Mouse (Mus musculus) heart, postnatal 0 days (tissue): ENCODE data around the gene Mmp15.

ENCODE experiments used
- CTCF ChIP-seq: IDR thresholded peaks from 2 replicates; pipeline ENCODE4 v1.5.1; 2016; ENCODE audit warnings: antibody characterized with exemption, control low read depth, low read depth
- EP300 ChIP-seq: IDR thresholded peaks from 2 replicates; pipeline ENCODE4 v1.6.1; 2016; ENCODE audit warnings: antibody characterized with exemption, low read depth

- peak; percentile 10; the same call in 1 of the 2 replicates for TF ChIP-seq CTCF
- no peak for TF ChIP-seq EP300
These were observed 3.0 kb upstream of the Mmp15 start for GRCm38 (mm10) chr8:95348811-95349630.
